9 mouse cellular contexts compared by ENCODE assay signal in the genomic region with DNA sequence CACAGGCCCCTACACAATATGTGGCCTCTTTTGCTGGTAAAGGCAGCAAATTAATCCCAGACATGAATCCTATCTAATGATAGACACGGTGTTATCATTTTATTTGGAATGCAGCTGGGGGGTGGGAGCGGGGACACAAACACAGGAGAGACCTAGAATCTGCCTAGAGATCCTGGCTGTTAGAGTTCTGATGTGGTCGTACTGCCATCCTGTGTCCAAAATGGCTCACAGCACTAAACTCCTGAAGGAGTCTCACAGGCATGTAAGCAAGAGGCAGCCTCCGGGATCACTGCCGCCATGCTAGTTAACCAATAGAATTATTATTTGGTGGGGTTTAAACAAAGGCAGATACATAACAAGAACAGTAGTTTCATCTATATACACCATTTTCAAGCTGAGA. TPM values are rescaled to one million over a fixed set of nuclear protein-coding genes. Genes with fewer than 3 reads are reported as not detected.
DNase-seq lines count a peak whose midpoint lies in the region; ATAC-seq and TF ChIP-seq lines count a peak whose summit lies in the region.
"Had no signal": no experiment of that assay in that cellular context is flagged by ENCODE, and none has a peak within 500 bp of the region (broad histone marks: within the 10 kb centered on the region; RNA-seq: fewer than 3 reads in every experiment).

No protein-coding gene starts in this region.

- no peak overlapping the region for H3K9ac ChIP-seq in embryonic facial prominence, embryonic 13.5 days
- H3K9ac ChIP-seq in hindbrain, embryonic 15.5 days: no peak overlapping the region
- no peak overlapping the region for H3K9ac ChIP-seq in midbrain, embryonic 13.5 days (replicated peaks)

- TF ChIP-seq CTCF in cerebellum, adult 2 months (IDR thresholded peaks at IDR 0.05; ENCODE audit: borderline replicate concordance, insufficient read depth, low read depth, low read length): peak; percentile 74

- 4% methylated on average over 5 of the region's 5 CpGs for WGBS in cerebellum, adult 2 months
- whole genome bisulfite sequencing in embryonic facial prominence, embryonic 13.5 days: 9% methylated on average over 5 of the region's 5 CpGs
- WGBS in hindbrain, embryonic 15.5 days: 16% methylated on average over 5 of the region's 5 CpGs
- 17% methylated on average over 5 of the region's 5 CpGs for WGBS in midbrain, embryonic 13.5 days

- no peaks in the 10 kb centered on the region for H3K9me3 ChIP-seq in embryonic facial prominence, embryonic 13.5 days
- H3K9me3 ChIP-seq in hindbrain, embryonic 15.5 days: no peaks in the 10 kb centered on the region
- no peaks in the 10 kb centered on the region for H3K9me3 ChIP-seq in midbrain, embryonic 13.5 days

- H3K27ac ChIP-seq in cerebellum, adult 2 months (ENCODE audit: insufficient read depth, low read length): no peak overlapping the region
- H3K27ac ChIP-seq in embryonic facial prominence, embryonic 13.5 days: no peak overlapping the region
- no peak overlapping the region for H3K27ac ChIP-seq in hindbrain, embryonic 15.5 days (replicated peaks)
- no peak overlapping the region for H3K27ac ChIP-seq in midbrain, embryonic 13.5 days

- H3K4me3 ChIP-seq in cerebellum, adult 2 months (replicated peaks; ENCODE audit: insufficient read depth, low read depth, low read length): no peak overlapping the region
- no peak overlapping the region for H3K4me3 ChIP-seq in embryonic facial prominence, embryonic 13.5 days
- H3K4me3 ChIP-seq in hindbrain, embryonic 15.5 days: no peak overlapping the region
- no peak overlapping the region for H3K4me3 ChIP-seq in midbrain, embryonic 13.5 days (replicated peaks)

- H3K4me1 ChIP-seq in cerebellum, adult 2 months (ENCODE audit: control insufficient read depth, insufficient read depth, low read length): no peaks in the 10 kb centered on the region
- peaks cover 11% of the 10 kb centered on the region for H3K4me1 ChIP-seq in embryonic facial prominence, embryonic 13.5 days
- H3K4me1 ChIP-seq in hindbrain, embryonic 15.5 days (replicated peaks): no peaks in the 10 kb centered on the region
- no peaks in the 10 kb centered on the region for H3K4me1 ChIP-seq in midbrain, embryonic 13.5 days (replicated peaks)

- H3K4me2 ChIP-seq in embryonic facial prominence, embryonic 13.5 days: peak overlapping the region; percentile 26
- H3K4me2 ChIP-seq in hindbrain, embryonic 15.5 days: peak overlapping the region; percentile 21; the same call in 1 of the 2 replicates
- 0 out of 2 replicates have a peak overlapping the region, but pooled peaks have one; percentile 11 for H3K4me2 ChIP-seq in midbrain, embryonic 13.5 days (replicated peaks)

- no peaks in the 10 kb centered on the region for H3K36me3 ChIP-seq in embryonic facial prominence, embryonic 13.5 days
- no peaks in the 10 kb centered on the region for H3K36me3 ChIP-seq in hindbrain, embryonic 15.5 days
- H3K36me3 ChIP-seq in midbrain, embryonic 13.5 days: no peaks in the 10 kb centered on the region

- ATAC-seq in embryonic facial prominence, embryonic 13.5 days (ENCODE audit: insufficient number of reproducible peaks, insufficient read depth, low FRiP score, low TSS enrichment, low read depth): no peak
- ATAC-seq in hindbrain, embryonic 15.5 days (ENCODE audit: low FRiP score, low read depth): peak; percentile 93
- peak; percentile 91 for ATAC-seq in midbrain, embryonic 13.5 days

- DNase-seq in cerebellum, adult 2 months: peak; percentile 26 to 37
- DNase-seq in cerebellum, adult 9-11 months: no peak
- DNase-seq in NIH3T3 (ENCODE audit: low read depth): peak; percentile 88
- DNase-seq in left cerebral cortex, adult 8-10 months (ENCODE audit: low spot score in 2 of 2): peak; percentile 30
- peak; percentile 16 for DNase-seq in yolk sac, embryonic 10.5 days (ENCODE audit: low spot score)

- no peak for TF ChIP-seq POLR2A in cerebellum, adult 2 months (IDR thresholded peaks at IDR 0.05; ENCODE audit: borderline replicate concordance, insufficient read depth, low read length)

- H3K27me3 ChIP-seq in cerebellum, adult 2 months (ENCODE audit: control insufficient read depth, insufficient read depth, low read length): no peaks in the 10 kb centered on the region
- no peaks in the 10 kb centered on the region; the same call in 1 of the 2 replicates for H3K27me3 ChIP-seq in embryonic facial prominence, embryonic 13.5 days
- H3K27me3 ChIP-seq in hindbrain, embryonic 15.5 days: no peaks in the 10 kb centered on the region
- H3K27me3 ChIP-seq in midbrain, embryonic 13.5 days: no peaks in the 10 kb centered on the region

RNA-seq across cellular contexts. Expression of gene Mrps14, which starts 10.5 kb away (rescaled TPM):
- 56.0 and 56.7 TPM in 2 replicates for polyA plus RNA-seq in cerebellum, adult 2 months (2012; rRNA removed)
- polyA plus RNA-seq in embryonic facial prominence, embryonic 13.5 days (2015; fragmentation: Nextera tagmentation; extraction: Ambion mirVana): 252 and 254 TPM in 2 replicates
- 125 and 141 TPM in 2 replicates for polyA plus RNA-seq in hindbrain, embryonic 15.5 days (2015; fragmentation: Nextera tagmentation; extraction: Ambion mirVana)
- total RNA-seq in left cerebral cortex, adult 8-10 months (2022): 10 to 100 TPM; 61.1 to 68.7 (median 63.9) TPM
- 181 and 191 TPM in 2 replicates for polyA plus RNA-seq in midbrain, embryonic 13.5 days (2015; fragmentation: Nextera tagmentation; extraction: Ambion mirVana)

RNA-seq across cellular contexts. Expression of gene Cacybp, which starts 28.2 kb away (rescaled TPM):
- 49.8 and 55.9 TPM in 2 replicates for polyA plus RNA-seq in cerebellum, adult 2 months (2012; rRNA removed)
- 223 and 260 TPM in 2 replicates for polyA plus RNA-seq in embryonic facial prominence, embryonic 13.5 days (2015; fragmentation: Nextera tagmentation; extraction: Ambion mirVana)
- 251 and 263 TPM in 2 replicates for polyA plus RNA-seq in hindbrain, embryonic 15.5 days (2015; fragmentation: Nextera tagmentation; extraction: Ambion mirVana)
- total RNA-seq in left cerebral cortex, adult 8-10 months (2022): 10 to 100 TPM; 80.7 to 91.3 (median 83.0) TPM
- 276 and 284 TPM in 2 replicates for polyA plus RNA-seq in midbrain, embryonic 13.5 days (2015; fragmentation: Nextera tagmentation; extraction: Ambion mirVana)

RNA-seq across cellular contexts. Expression of gene Tnn, which starts 31.1 kb away (rescaled TPM):
- polyA plus RNA-seq in cerebellum, adult 2 months (2012; rRNA removed): 0.38 and 0.48 TPM in 2 replicates
- polyA plus RNA-seq in embryonic facial prominence, embryonic 13.5 days (2015; fragmentation: Nextera tagmentation; extraction: Ambion mirVana): 7.8 and 14.1 TPM in 2 replicates
- polyA plus RNA-seq in hindbrain, embryonic 15.5 days (2015; fragmentation: Nextera tagmentation; extraction: Ambion mirVana): 0.08 and 0.12 TPM in 2 replicates
- total RNA-seq in left cerebral cortex, adult 8-10 months (2022): under 1 TPM; 0.15 to 0.28 (median 0.17) TPM
- polyA plus RNA-seq in midbrain, embryonic 13.5 days (2015; fragmentation: Nextera tagmentation; extraction: Ambion mirVana): 0.04 TPM in 1 of 2 replicates, not detected in the other
- total RNA-seq: liver, adult 2 months had no signal
- polyA plus RNA-seq: liver, adult 2 months had no signal
